Mouse (Mus musculus): ENCODE measurements around the gene Ube2l3. TPM values are rescaled to one million over a fixed set of nuclear protein-coding genes. Genes with fewer than 3 reads are reported as not detected.
A peak's percentile ranks its signal among the peaks of the same experiment; 100 is the strongest.

The Ube2l3 gene
- polyA plus RNA-seq, 1 experiment from 2014 or later, result 310 TPM

DNA sequence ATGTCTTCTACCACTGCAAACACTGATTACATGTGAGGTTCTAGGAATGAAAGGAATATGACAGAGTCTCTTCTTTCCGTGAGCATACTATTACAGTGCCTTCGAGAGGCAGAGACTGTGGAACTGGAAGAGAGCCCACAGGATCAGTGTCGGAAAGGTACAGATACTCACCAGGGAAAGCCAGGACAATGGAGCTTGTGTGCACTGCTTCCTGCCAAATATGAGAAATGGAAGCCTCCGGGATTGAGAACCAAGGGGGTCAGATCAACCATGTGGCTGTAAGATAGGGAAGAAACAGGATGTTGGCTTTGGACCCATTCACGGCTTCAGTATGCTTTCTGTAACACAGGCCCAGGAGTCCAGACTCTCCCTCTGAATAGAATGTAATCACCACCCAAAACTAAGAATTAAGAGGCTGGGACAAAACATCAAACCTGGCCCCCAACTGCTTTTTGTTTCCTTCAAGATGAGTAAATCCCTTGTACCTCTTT is 85.1 kb downstream of the Ube2l3 start:
- H3K9ac ChIP-seq, result no peak overlapping the region
- no peak overlapping the region for H3K4me3 ChIP-seq
- peak; percentile 66; the same call in 1 of the 2 replicates for ATAC-seq (ENCODE audit: insufficient number of reproducible peaks, low FRiP score)
- H3K27ac ChIP-seq (ENCODE audit: poor library complexity, severe bottlenecking), result peak overlapping the region; percentile 78
- no peak overlapping the region for H3K4me2 ChIP-seq
- H3K27me3 ChIP-seq (replicated peaks), result no peaks in the 10 kb centered on the region
- WGBS, result 70% methylated on average over 5 of the region's 5 CpGs
- H3K4me1 ChIP-seq (replicated peaks), result no peaks in the 10 kb centered on the region
- H3K36me3 ChIP-seq, result peaks cover 65% of the 10 kb centered on the region
- H3K9me3 ChIP-seq (replicated peaks), result no peaks in the 10 kb centered on the region

DNA sequence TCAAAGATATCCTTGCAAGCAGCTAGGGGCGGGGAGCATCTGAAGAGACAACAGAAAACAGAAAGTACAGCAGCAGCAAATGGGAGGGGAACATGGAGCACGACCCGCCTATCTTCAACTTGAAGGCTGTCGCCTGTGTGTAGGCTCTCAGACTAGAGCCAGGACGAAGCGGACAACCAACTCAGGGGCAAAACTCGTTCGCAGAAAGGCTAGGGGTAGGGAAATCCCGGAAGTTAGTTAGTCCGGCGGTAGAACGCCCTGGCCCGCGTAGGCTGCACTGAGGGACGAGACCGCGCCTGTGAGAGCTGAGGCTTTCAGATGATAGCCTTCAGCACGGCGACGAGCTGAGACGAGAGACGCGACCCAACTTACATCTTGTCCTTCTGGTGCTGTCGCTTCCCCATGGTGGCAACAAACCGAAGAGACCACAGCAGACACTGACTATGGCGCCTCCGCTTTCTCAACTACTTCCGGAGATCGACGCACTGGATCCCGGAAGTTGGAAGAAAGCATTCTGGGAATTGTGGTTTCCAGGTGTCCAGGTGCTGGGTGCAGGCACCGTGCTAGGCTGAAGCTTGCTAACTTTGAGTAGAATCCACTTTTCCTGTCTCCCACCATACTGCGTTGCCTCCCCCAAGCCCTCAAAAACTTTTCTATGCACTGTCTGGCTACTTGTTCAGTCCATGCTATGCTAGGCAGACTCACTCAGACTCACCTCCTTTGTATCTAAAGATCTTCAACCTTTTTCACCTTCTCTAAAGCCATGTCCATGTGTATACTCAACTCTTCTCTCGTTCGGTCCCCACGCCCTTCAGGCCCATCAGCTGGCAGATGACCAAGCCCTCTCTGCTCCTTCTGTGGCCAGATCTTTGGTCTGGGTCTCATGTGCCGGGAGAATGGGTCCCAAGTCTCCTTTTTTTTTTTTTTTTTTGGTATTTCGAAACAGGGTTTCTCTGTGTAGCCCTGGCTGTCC is 91.4 kb downstream of the Ube2l3 start, which contains the start of gene Ppil2:
Gene Ppil2, minus strand, starts transcription at position 487 of the 973 bp plus-strand sequence.
- Histone ChIP-seq H3K4me2 (peak within 1 kb of the TSS; percentile 66), H3K36me3 (peaks cover 47% of the 10 kb centered on the region), H3K27me3 (replicated peaks) (no peaks in the 10 kb centered on the region), H3K27ac (ENCODE audit: poor library complexity, severe bottlenecking) (peak within 1 kb of the TSS; percentile 68; the same call in 1 of the 2 replicates), H3K4me1 (replicated peaks) (peaks cover 11% of the 10 kb centered on the region), H3K4me3 (peak within 1 kb of the TSS; percentile 74), H3K9ac (peak within 1 kb of the TSS; percentile 84), H3K9me3 (replicated peaks) (no peaks in the 10 kb centered on the region)
- WGBS, result 8% methylated on average over 38 of the region's 38 CpGs
- peak; percentile 78 for ATAC-seq (ENCODE audit: insufficient number of reproducible peaks, low FRiP score)

DNA sequence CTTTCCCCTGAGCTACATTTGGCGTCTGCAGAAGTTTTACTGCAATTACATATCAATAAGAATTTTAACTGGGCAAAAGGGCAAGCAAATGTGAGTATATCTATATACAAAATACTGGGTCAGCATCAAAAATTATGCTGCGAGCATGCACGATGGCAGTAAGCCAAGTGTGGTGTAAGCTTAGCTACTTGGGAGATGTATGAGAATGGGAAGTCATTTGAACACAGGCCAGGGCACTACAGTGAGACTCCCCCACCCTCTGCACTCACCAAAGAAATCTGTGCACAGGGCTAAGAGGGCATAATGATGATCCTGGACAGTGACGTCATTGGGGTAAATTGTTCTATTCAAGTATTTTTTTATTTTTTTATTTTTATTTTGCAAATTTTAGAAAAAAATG is 97.8 kb downstream of the Ube2l3 start:
- ATAC-seq (ENCODE audit: insufficient number of reproducible peaks, low FRiP score), result no peak
- Histone ChIP-seq H3K27ac (ENCODE audit: poor library complexity, severe bottlenecking) (no peak overlapping the region), H3K4me3 (no peak overlapping the region), H3K36me3 (peaks cover 80% of the 10 kb centered on the region), H3K9ac (no peak overlapping the region), H3K4me2 (no peak overlapping the region), H3K27me3 (replicated peaks) (no peaks in the 10 kb centered on the region), H3K9me3 (replicated peaks) (no peaks in the 10 kb centered on the region), H3K4me1 (replicated peaks) (peaks cover 11% of the 10 kb centered on the region)
- 88% methylated on average over 4 of the region's 4 CpGs for WGBS

DNA sequence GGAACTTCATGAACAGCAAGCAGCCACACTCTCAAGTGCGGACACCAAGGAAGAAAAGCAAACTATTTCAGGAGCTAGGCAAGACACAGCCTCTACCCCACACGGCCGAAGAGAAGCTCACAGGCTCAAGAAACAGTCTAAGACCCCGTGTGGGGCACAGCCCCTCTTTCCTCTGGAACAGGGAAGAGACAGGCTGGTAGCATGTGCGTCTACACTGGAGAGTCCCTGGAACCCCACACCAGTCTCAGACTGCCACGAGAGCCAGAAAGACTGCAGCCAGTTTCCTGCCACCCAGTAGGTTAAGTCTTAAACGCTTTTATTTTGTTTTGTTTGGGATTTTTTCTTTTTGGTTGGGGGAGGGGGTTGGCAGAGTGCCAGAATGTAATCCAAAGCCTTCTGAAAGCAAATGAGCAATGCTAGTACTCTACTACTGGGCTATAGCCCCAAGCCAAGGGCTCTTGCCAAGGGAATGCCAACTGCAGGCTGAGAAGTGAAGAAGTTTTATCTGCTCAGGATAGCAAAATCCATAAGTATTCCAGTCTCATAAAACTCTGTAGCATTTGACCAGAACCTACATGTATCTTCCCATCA is 99.7 kb downstream of the Ube2l3 start:
- H3K9me3 ChIP-seq (replicated peaks), result no peaks in the 10 kb centered on the region
- no peak overlapping the region for H3K9ac ChIP-seq
- peaks cover 91% of the 10 kb centered on the region for H3K36me3 ChIP-seq
- H3K27ac ChIP-seq (ENCODE audit: poor library complexity, severe bottlenecking), result no peak overlapping the region
- no peak overlapping the region for H3K4me3 ChIP-seq
- no peaks in the 10 kb centered on the region for H3K27me3 ChIP-seq (replicated peaks)
- peak; percentile 45; the same call in 1 of the 2 replicates for ATAC-seq (ENCODE audit: insufficient number of reproducible peaks, low FRiP score)
- no peak overlapping the region for H3K4me2 ChIP-seq
- WGBS, result 76% methylated on average over 7 of the region's 7 CpGs
- peaks cover 9% of the 10 kb centered on the region for H3K4me1 ChIP-seq (replicated peaks)

MicroRNAs within 50 kb of the gene (microRNA counts, 519-probe panel; counts per million panel counts)
- microRNA mmu-miR-130b (5,779 counts per million, percentile 74 among the panel's probes with 10 or more counts), microRNA mmu-miR-301b (4,399 counts per million, percentile 43 among the panel's probes with 10 or more counts)

Small RNA genes within 50 kb of the gene (microRNA-seq; reads per million reads assigned to microRNA genes)
- gene Mir130b (5,255 reads per million, percentile 92 among the genes with 10 or more reads in this experiment), gene Mir301b (100 reads per million, percentile 52 among the genes with 10 or more reads in this experiment)

Other genes with a start within 250 kb of the Ube2l3 start
- gene Mapk1, start 219.3 kb downstream of the Ube2l3 start, polyA plus RNA-seq (2016; fragmentation: Nextera tagmentation; extraction: Ambion mirVana), result 133 TPM in 2 replicates
- gene Ypel1, start 133.0 kb downstream of the Ube2l3 start, polyA plus RNA-seq (2016; fragmentation: Nextera tagmentation; extraction: Ambion mirVana), result 14.4 and 15.4 TPM in 2 replicates
- 101 and 105 TPM in 2 replicates for gene Ppil2, start 91.4 kb downstream of the Ube2l3 start, polyA plus RNA-seq (2016; fragmentation: Nextera tagmentation; extraction: Ambion mirVana)
- gene 2610318N02Rik, start 77.5 kb downstream of the Ube2l3 start, polyA plus RNA-seq (2016; fragmentation: Nextera tagmentation; extraction: Ambion mirVana), result 28.1 and 31.4 TPM in 2 replicates
- gene Sdf2l1, start 70.3 kb downstream of the Ube2l3 start, polyA plus RNA-seq (2016; fragmentation: Nextera tagmentation; extraction: Ambion mirVana), result 59.9 and 64.9 TPM in 2 replicates
- 4.6 and 5.4 TPM in 2 replicates for gene Ydjc, start 58.0 kb downstream of the Ube2l3 start, polyA plus RNA-seq (2016; fragmentation: Nextera tagmentation; extraction: Ambion mirVana)
- gene Ccdc116, start 55.4 kb downstream of the Ube2l3 start, polyA plus RNA-seq (2016; fragmentation: Nextera tagmentation; extraction: Ambion mirVana), result 0.27 and 0.33 TPM in 2 replicates
- gene Rimbp3, start 6.0 kb upstream of the Ube2l3 start, polyA plus RNA-seq (2016; fragmentation: Nextera tagmentation; extraction: Ambion mirVana), result 0.24 and 0.26 TPM in 2 replicates
- 6.5 and 7.0 TPM in 2 replicates for gene Hic2, start 30.9 kb upstream of the Ube2l3 start, polyA plus RNA-seq (2016; fragmentation: Nextera tagmentation; extraction: Ambion mirVana)
- 8.3 and 9.0 TPM in 2 replicates for gene Tmem191c, start 73.4 kb upstream of the Ube2l3 start, polyA plus RNA-seq (2016; fragmentation: Nextera tagmentation; extraction: Ambion mirVana)
- gene Serpind1, start 128.7 kb upstream of the Ube2l3 start, polyA plus RNA-seq (2016; fragmentation: Nextera tagmentation; extraction: Ambion mirVana), result 0.65 and 2.3 TPM in 2 replicates
- 13.2 and 14.1 TPM in 2 replicates for gene Snap29, start 203.3 kb upstream of the Ube2l3 start, polyA plus RNA-seq (2016; fragmentation: Nextera tagmentation; extraction: Ambion mirVana)
- gene Pi4ka, start 203.7 kb upstream of the Ube2l3 start, polyA plus RNA-seq (2016; fragmentation: Nextera tagmentation; extraction: Ambion mirVana), result 45.4 and 48.7 TPM in 2 replicates
- gene Crkl, start 249.3 kb upstream of the Ube2l3 start, polyA plus RNA-seq (2016; fragmentation: Nextera tagmentation; extraction: Ambion mirVana), result 44.7 and 57.7 TPM in 2 replicates

Data from heart, embryonic 12.5 days (tissue).